Mouse (Mus musculus) C2C12 (cell line): ENCODE data around the gene Nus1.

Source experiments
- CEBPB ChIP-seq: IDR thresholded peaks from one replicate; pipeline ENCODE4 v1.6.1; 2011; ENCODE audit warnings: low read depth, mild to moderate bottlenecking, control low read depth, moderate library complexity
- CTCF ChIP-seq: IDR thresholded peaks from one replicate; pipeline ENCODE4 v1.5.1; 2011; ENCODE audit not compliant: control insufficient read depth, insufficient read depth, insufficient read length
- MAX ChIP-seq: IDR thresholded peaks from one replicate; pipeline ENCODE4 v1.6.1; 2011; ENCODE audit warnings: mild to moderate bottlenecking, control low read depth
- MYOG ChIP-seq: IDR thresholded peaks from one replicate; pipeline ENCODE4 v1.6.1; 2011; ENCODE audit not compliant: control insufficient read depth, insufficient read length; ENCODE audit errors: extremely low read depth

GRCm38 (mm10) chr10:52427634-52428415 lies 10.5 kb downstream of the Nus1 start:
- TF ChIP-seq CTCF, result no peak
- no peak for TF ChIP-seq CEBPB
- TF ChIP-seq MAX, result no peak
- TF ChIP-seq MYOG, result no peak
